Mouse (Mus musculus): Measurements from ENCODE around the gene Kbtbd12.

The Kbtbd12 gene

DNA sequence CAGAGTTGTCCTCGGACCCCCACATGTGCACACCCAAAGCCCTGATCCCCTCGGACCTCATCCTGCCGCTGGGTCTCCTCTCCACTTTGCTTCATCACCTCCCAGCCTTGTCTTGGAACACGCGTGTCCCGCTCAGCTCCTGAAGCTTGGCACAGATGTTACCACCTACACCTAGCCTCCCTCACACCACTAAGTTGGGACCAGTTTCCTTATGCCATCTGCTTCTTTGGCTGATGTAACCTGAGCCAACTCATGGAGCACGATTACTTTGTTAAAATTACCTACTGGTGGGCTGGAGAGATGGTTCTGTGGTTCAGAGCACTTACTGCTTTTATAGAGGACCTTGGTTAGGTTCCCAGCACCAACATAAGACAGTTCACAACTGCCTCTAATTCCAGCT lies 115.9 kb downstream of the Kbtbd12 start:
- POLR2A ChIA-PET = interaction anchor here in 2 of 4 experiments (0.6 to 0.9 kb wide), 2 partner anchors 320 to 1058 kb away, joined by 3 to 4 read pairs; partner anchors contain the start of gene Abtb1 (in 1 of the 2)

DNA sequence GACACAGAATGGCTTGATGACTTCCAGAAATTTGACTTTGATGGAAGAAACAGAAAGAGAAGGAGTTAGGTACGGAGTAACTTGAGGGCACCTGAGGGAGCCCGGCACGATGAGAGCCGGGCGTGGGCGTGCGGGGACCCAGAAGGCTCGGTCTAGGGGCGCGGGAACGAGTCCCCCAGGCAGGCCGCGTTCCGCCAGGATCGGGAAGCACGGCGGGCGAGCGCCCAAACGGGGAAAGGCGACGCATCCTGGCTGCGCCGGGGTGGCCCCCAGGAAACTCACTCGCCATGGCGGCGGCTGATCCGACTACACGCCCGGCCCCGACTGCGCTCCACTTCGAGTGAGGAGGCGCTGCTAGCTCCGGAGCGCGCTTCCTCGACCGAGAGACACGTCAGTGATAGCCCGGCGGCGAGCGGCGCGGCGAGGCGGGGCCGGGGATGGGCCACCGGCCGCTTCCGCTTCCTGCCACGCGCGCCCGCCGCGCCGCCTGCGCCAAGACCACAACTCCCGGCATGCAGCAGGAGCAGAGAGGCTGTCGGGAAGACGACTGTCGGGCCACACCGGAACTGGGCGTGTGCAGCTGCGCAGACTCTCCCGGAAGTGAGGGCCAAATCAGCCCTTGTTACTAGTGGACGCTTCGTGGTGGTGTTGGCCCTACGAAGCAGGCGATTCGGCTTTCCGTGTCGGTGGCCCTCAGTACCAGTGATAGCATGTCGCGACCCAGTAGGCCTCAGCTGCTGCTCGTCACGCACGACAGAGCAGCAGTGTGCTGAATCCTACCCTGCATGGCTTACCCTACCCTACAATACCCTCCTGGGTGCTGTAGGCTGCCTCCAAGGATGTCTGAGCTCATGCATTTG lies 119.1 kb downstream of the Kbtbd12 start, which contains the start of gene Sec61a1:
Sec61a1 (minus strand) TSS at position 502 of the 860 bp plus-strand sequence.
- ChIA-PET POLR2A (interaction anchor here in 3 of 4 experiments (0.7 to 2.1 kb wide), 30 partner anchors 9 to 434 kb away, joined by 3 to 19 read pairs (median 4); partner anchors contain the start of genes Abtb1 (in 3 of the 3), Eefsec (in 1 of the 3), Mcm2 (in 1 of the 3) and Rpn1 (in 1 of the 3)), CTCF (interaction anchor here in 3 of 4 experiments (0.5 to 2.0 kb wide), 11 partner anchors 16 to 395 kb away, joined by 3 to 9 read pairs (median 3); partner anchors contain the start of gene Abtb1 (in 1 of the 3))

More for the DNA sequence above, 115.9 kb downstream of the Kbtbd12 start:
- CTCF ChIA-PET = no interaction called here

DNA sequence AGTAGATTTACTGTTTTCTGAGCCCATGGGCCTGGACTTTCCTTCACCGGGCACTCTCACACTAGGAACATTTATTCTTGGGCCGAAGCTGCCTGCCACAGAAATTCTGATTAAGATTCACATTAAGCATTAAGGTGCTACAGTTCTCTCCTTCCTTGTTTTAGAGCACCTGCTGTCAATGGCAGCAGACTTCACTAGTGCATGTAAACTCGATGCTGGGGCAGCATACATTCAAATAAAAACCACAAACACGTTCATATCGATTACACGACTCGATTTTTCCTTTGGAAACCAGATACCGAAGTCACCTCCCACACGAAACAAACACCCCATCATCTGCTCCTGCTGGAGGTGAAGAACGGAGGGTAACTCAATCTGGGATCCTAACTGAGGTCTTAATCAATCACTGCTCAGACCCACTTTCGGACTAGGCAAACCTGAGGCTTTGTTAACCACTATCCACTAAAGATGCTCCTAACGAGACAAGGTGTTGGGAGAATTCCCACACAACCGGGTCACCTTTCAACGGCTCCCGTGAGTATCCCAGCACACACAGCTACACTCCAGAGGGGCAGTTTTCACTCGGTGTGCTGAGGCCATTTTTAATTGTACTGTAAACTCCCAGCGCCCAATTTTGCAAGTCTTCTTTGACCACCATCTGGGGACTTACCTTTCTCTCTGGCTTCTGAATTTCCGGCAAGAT lies 119.9 kb downstream of the Kbtbd12 start:
- ChIA-PET CTCF (interaction anchor here in 2 of 4 experiments (0.6 to 2.0 kb wide), 5 partner anchors 42 to 395 kb away, joined by 3 to 9 read pairs (median 3); partner anchors contain the start of gene Abtb1 (in 1 of the 2)), POLR2A (interaction anchor here in 3 of 4 experiments (0.7 to 2.1 kb wide), 16 partner anchors 9 to 381 kb away, joined by 3 to 19 read pairs (median 5); partner anchors contain the start of genes Abtb1 (in 2 of the 3), Mcm2 (in 1 of the 3) and Ruvbl1 (in 1 of the 3))

DNA sequence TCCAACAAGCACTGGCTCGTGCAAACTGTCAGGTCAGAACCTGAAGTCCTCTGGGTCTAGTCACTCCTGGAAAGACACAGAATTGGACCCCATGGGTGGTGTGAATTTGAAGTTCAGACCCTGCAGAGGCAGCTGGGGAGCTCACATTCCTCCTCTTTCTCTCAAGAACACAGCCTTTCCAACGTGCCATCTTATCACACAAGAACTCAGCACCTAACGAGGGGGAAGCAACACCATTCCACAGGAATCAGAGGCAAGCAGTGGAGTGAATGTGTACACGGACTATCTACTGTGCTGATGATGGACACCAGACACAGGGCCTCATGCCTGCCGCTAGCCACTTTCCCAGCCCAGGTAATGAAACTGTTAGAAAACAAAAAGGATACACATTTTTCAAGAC lies 121.1 kb downstream of the Kbtbd12 start:
- CTCF ChIA-PET = no interaction called here
- POLR2A ChIA-PET = interaction anchor here in 3 of 4 experiments (0.6 to 1.7 kb wide), 6 partner anchors 10 to 541 kb away, joined by 3 to 5 read pairs (median 4); no protein-coding TSS in a partner anchor

DNA sequence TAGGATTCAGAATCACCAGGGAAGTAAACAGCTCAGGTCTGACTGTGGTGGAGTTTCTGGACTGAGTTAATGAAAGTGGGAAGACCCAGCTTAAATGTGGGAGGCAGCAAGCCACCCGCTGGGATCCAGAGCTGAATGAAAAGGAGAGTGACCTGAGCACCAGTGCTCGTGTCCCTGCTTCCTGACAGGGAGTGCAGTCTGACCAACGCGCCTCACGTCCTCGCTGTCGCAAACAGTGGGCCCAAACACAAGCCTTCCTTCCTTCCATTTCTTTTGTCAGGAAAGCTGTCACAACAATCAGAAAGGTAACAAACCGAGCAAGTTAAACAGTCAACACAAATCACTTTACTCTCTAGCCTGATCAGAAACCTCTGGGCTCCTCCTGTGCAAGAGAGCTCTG lies 121.8 kb downstream of the Kbtbd12 start:
- POLR2A ChIA-PET = interaction anchor here in 3 of 4 experiments (0.6 to 2.1 kb wide), 8 partner anchors 9 to 542 kb away, joined by 3 to 6 read pairs (median 4); partner anchors contain the start of gene Abtb1 (in 1 of the 3)

DNA sequence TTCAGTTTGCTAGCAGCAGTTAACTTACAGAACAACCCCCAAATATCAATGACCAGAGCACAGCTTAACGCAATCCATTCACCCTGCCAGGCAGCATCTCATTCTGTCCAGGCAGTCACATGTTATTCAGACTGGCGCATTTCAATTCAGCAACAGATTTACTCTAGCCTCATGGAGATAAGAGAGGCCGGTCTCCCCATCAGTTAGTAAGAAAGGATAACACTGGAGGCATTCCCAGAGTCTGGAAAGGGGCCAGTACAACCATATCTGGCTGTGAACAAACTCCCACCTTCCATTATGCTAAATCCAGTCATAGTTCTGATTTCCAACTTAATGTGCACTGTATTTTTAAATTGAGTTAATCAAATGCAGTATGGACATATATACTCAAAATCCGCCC lies 123.2 kb downstream of the Kbtbd12 start:
- ChIA-PET CTCF (interaction anchor here in 1 of 4 experiments (1.0 kb wide), 1 partner anchor 391 kb away, joined by 3 read pairs; no protein-coding TSS in a partner anchor), POLR2A (interaction anchor here in 2 of 4 experiments (1.0 to 2.1 kb wide), 5 partner anchors 12 to 328 kb away, joined by 3 to 6 read pairs (median 5); partner anchors contain the start of gene Abtb1 (in 1 of the 2))

More for the DNA sequence above, 121.8 kb downstream of the Kbtbd12 start:
- CTCF ChIA-PET = interaction anchor here in 1 of 4 experiments (0.6 kb wide), 1 partner anchor 240 kb away, joined by 3 read pairs; no protein-coding TSS in a partner anchor

DNA sequence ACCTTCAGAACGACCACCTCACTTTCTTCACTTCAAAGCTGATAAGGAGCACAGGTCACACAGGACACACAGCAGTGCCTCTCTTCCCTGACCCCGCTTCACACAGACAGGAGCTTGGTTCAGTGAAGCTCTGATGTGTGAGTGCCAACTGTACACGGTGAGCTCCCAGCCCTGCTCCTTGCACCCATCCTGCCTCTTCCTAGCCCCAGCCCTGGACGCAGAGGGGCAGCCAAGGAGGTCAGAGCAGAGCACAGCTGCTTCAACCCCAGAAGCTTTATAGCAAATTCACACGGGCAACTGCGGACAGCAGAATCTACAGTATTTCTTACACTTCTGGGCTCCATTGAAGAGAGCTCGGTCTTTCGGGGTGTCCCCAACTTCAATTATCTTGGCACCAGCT lies 123.8 kb downstream of the Kbtbd12 start:
- ChIA-PET POLR2A (interaction anchor here in 3 of 4 experiments (0.7 to 2.1 kb wide), 6 partner anchors 27 to 328 kb away, joined by 3 to 7 read pairs (median 5); partner anchors contain the start of gene Abtb1 (in 1 of the 3)), CTCF (interaction anchor here in 1 of 4 experiments (0.7 to 1.0 kb wide), 2 partner anchors 340 to 391 kb away, joined by 3 to 4 read pairs; no protein-coding TSS in a partner anchor)

DNA sequence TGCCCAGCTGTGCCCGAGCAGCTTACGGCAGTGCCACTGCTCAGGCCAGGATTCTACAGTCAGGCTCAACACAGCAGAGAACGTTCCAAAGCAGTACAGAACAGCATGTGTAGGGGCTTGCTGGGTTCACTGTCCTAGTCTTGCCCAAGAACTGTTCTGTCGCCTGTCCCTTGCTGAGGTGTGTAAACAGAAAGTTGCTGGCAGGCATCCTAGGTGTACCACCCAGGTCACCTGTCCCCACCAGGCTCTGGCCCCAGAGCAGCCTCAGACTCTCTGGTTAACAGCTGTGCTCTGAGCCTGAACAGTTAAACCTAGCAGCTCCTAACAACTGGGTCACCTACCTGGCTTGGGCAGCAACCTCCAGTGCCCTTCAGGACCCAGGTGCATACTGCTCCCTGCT lies 134.7 kb downstream of the Kbtbd12 start:
- ChIA-PET CTCF (interaction anchor here in 3 of 4 experiments (0.6 to 2.8 kb wide), 7 partner anchors 9 to 379 kb away, joined by 3 to 19 read pairs (median 4); partner anchors contain the start of gene Abtb1 (in 1 of the 3)), POLR2A (interaction anchor here in 3 of 4 experiments (0.6 to 3.7 kb wide), 17 partner anchors 9 to 376 kb away, joined by 3 to 14 read pairs (median 4); partner anchors contain the start of genes Ruvbl1 (in 2 of the 3) and Sec61a1 (in 1 of the 3))

DNA sequence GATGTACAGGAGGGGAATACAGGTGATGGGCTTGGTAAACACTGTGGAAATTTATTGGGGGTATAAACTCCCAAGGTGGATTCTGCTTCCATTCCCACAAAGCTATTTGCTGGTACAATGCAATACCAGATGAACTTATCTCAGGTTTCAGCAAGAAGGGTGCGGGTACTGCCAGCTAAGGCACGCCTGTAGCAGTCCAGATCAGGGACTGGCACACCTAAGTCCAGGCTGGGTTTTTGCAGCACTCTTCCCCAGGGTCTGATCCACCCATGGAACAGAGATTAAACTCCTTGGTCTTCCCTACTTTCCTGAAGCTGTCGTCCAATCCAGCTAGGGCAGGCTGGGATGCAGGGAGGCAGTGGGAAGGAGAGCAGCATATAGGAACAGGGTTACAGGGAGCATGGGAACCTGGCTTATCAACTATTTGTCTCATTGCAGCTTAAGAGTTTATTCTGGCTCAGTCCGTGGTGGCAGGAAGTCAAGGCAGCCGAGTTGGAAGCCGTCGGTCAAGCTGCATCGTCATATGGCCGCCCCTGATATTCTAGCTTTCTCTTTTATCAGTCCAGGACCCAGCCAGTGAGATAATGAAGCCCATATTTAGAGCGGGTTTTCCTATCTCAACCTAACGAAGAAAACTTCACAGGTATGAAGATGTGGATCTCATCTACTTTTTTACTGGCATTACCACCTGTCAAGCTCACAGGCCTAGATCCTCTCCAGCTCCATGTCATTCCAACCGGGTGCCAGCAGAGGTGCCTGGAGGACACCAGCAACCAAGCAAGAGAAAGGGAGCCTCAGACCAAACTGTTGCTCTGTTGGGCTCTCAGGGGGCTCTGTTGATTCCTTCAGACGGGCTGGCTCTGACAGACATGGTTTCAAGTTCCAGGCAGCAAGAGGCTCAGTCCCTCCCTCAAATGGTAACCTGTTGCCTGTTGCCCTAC lies 135.4 kb downstream of the Kbtbd12 start:
- CTCF ChIA-PET = interaction anchor here in 3 of 4 experiments (0.6 to 2.8 kb wide), 7 partner anchors 10 to 378 kb away, joined by 3 to 19 read pairs (median 4); partner anchors contain the start of gene Abtb1 (in 1 of the 3)
- POLR2A ChIA-PET = interaction anchor here (0.6 to 3.7 kb wide), 20 partner anchors 9 to 379 kb away, joined by 3 to 14 read pairs (median 4); partner anchors contain the start of genes Ruvbl1 (in 2 of the 4) and Sec61a1 (in 1 of the 4)

DNA sequence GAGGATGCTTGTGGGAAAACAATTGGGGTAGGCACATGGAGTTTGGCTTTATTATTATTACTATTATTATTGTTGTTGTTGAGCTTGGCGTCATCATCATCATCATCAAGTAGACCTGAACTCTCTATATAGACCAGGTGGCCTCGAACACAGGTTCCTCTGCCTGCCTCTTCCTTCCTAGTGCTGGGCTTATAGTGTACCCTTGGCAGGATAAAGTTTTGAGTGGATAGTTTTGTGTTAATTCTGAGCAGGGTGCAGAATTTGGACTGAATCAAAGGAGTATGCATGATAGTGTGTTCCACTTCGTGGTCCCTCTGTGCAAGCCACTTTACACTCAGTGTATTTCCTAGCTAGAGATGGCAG lies 137.4 kb downstream of the Kbtbd12 start:
- CTCF ChIA-PET = interaction anchor here in 2 of 4 experiments (2.8 to 2.9 kb wide), 2 partner anchors 376 to 377 kb away, joined by 9 to 12 read pairs; no protein-coding TSS in a partner anchor
- POLR2A ChIA-PET = interaction anchor here in 3 of 4 experiments (0.5 to 3.7 kb wide), 7 partner anchors 8 to 377 kb away, joined by 3 to 13 read pairs (median 4); no protein-coding TSS in a partner anchor

DNA sequence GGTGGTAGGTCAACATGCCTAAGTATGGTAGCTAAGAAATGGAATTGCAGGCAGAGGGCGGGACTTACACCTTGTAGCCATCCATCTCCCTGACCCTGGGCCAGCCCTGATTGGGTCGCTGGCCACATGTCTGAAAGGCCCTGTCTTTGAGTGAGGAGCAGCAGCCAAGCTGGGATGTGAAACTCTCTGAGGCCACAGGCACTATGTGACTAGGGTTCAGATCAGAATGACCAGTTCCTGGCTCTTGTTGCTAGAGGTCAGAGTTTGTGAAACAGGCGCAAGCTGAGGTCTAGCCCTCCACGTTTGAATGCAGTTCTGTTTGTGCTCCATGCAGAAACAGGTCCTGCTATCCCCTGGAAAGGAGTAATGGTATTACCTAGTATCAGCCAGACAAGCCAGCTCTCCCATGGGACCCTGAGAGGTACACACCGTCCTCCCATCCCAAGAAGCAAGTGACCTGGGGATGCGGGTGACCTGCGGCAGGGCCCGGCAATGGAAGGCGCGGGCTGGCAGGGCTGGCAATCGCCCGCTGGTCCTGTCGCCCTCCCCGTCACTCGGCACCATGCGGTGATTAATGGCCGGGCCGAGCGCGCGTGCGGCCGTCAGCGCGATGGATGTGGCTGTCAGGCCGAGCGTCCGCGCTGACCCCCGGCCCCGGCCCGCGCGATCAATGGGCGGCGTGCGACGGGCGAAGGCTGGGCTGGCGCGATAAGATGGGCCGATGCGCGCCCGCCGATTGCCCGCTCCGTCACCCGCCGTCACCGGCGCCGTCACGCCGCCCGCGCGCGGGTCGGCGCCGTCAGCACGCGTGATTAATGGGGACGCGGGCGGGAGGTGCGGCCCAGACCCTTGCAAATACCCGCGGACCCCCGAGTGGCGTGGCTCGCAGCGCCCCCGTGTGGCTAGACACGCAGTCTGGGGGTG lies 138.0 kb downstream of the Kbtbd12 start:
- CTCF ChIA-PET = interaction anchor here (0.6 to 2.9 kb wide), 8 partner anchors 17 to 376 kb away, joined by 3 to 12 read pairs (median 3); no protein-coding TSS in a partner anchor

More for the DNA sequence above, 138.0 kb downstream of the Kbtbd12 start:
- POLR2A ChIA-PET = interaction anchor here (0.5 to 3.7 kb wide), 23 partner anchors 7 to 1057 kb away, joined by 3 to 12 read pairs (median 3); partner anchors contain the start of genes Abtb1 (in 1 of the 4) and Ruvbl1 (in 1 of the 4)

All from embryonic stem cell, embryonic (primary cell).